Mouse (Mus musculus): ENCODE results near the gene Dbnl. TPM values are rescaled to one million over a fixed set of nuclear protein-coding genes. Genes with fewer than 3 reads are reported as not detected.

Dbnl gene
- polyA plus RNA-seq, 1 experiment from 2014 or later, result 36.6 TPM

DNA sequence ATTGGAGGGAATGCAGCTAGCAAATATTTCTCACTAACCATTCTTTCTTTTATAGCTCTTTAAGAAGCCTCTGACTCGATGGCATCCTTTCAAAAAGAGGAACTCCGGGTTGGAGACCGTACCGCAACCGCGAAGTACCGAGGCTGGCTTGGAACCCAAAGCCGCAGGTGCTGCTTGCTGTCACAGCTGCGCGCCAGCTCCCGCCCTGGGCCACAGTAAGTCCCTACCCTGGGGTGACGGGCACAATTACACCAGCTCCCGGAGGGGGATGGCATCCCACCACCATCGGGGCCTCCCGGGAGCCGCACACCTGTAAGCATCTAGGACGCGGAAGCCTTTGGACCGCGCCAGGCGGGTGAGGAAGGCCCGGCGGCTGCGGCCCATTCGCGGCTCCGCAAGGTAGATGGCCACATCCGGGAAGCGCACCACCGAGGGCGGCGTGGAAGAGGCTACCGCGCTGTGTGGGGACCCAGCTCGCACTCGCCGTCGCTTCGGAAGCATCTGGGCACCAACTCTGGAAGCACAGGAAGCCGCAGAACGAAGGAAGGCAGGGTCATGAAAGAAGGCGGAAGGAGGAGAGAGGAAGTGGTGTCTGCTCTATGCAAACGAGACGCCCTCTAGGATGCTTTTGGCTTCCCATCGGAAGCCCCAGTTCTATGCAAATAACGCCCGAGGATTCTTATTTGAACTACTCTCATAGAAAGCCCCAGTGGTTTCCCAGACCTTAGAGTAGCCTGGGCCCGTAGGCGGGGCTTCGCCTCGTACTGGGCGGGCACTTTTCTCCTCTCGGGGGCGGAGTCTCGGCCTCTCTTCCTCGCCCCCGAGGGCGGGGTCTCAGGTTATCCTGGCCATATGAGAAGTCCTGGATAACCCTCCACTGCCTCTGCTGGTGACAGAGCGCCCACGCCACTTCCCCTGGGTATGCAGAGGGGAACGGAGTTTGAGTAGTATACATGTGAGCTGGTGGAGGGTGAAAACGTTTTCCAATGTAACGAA, 49.3 kb downstream of the Dbnl start, which contains the start of gene Polm:
Polm (minus strand) TSS at position 766 of the 996 bp plus-strand sequence.
- H3K4me2 ChIP-seq (ENCODE audit: low read depth, low read length), result peak within 1 kb of the TSS; percentile 94
- peak within 1 kb of the TSS; percentile 78 for H3K9ac ChIP-seq (replicated peaks)
- DNase-seq (peak; percentile 94), ATAC-seq (peak; percentile 94)
- H3K27me3 ChIP-seq (ENCODE audit: insufficient read depth, low read length), result no peaks in the 10 kb centered on the region
- peak within 1 kb of the TSS; percentile 70 for H3K4me3 ChIP-seq (ENCODE audit: low read depth, low read length)
- peaks cover 14% of the 10 kb centered on the region; the same call in 1 of the 2 replicates for H3K4me1 ChIP-seq (ENCODE audit: insufficient read depth)
- peaks cover 6% of the 10 kb centered on the region; the same call in 1 of the 2 replicates for H3K36me3 ChIP-seq (replicated peaks; ENCODE audit: insufficient read depth, low read length)
- H3K9me3 ChIP-seq (ENCODE audit: low read length), result no peaks in the 10 kb centered on the region
- TF ChIP-seq CTCF (IDR thresholded peaks at IDR 0.05; ENCODE audit: low read depth) (peak; percentile 79), EP300 (IDR thresholded peaks at IDR 0.05; ENCODE audit: low read depth) (peak; percentile 33; the same call in 1 of the 2 replicates)
- WGBS (ENCODE audit: insufficient replicate concordance), result 2% methylated on average over 63 of the region's 63 CpGs
- peak within 1 kb of the TSS; percentile 84 for H3K27ac ChIP-seq (ENCODE audit: low read depth)

DNA sequence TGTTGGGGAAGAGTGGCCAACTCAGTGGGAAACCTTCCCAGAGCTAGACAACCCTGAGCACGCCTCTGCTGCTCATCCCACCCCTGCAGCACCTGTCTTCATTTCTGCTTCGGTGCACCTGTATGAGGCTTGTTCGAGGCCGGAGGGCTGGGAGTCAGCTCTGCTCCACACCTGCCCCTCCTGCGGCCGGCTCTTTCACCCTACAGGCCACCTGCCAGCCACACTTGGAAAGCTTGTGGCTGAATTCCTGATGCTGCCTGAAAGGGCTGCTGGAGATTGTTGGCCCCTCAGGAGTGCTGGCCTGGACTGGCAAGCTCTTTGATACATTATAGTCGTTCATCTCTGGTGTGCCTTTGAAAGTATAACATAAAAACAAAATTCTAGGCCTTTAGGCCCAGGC, 52.1 kb downstream of the Dbnl start:
- WGBS (ENCODE audit: insufficient replicate concordance), result 82% methylated on average over 7 of the region's 7 CpGs

DNA sequence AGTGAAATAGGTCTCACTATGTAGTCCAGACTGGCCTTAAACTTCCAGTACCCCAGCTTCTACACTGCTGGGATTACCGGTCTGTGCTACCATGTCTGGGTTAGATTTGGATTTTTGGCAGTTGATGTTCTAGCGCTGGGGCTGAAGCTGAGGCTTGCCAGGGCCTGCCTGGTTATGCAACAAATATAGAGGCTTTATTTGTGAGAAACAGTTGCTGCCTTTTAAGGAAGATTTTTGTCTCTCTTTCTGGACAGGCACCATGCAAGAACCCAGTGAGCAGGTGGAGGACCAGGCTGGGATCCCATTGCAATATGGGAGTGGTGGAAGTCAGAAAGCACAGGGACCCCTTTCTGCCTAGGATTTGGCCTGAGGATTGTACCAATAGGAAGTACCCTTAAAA, 53.5 kb downstream of the Dbnl start:
- Histone ChIP-seq H3K36me3 (replicated peaks; ENCODE audit: insufficient read depth, low read length) (no peaks in the 10 kb centered on the region), H3K9ac (replicated peaks) (no peak overlapping the region), H3K4me1 (ENCODE audit: insufficient read depth) (peaks cover 10% of the 10 kb centered on the region; the same call in 1 of the 2 replicates), H3K27me3 (ENCODE audit: insufficient read depth, low read length) (no peaks in the 10 kb centered on the region), H3K4me2 (ENCODE audit: low read depth, low read length) (no peak overlapping the region), H3K4me3 (ENCODE audit: low read depth, low read length) (no peak overlapping the region), H3K27ac (ENCODE audit: low read depth) (no peak overlapping the region), H3K9me3 (ENCODE audit: low read length) (no peaks in the 10 kb centered on the region)
- no peak for TF ChIP-seq EP300 (IDR thresholded peaks at IDR 0.05; ENCODE audit: low read depth)
- TF ChIP-seq CTCF (IDR thresholded peaks at IDR 0.05; ENCODE audit: low read depth), result no peak
- DNase-seq, result no peak
- ATAC-seq, result no peak
- WGBS (ENCODE audit: insufficient replicate concordance), result 92% methylated on average over 2 of the region's 2 CpGs

More for the DNA sequence above, 52.1 kb downstream of the Dbnl start:
- Histone ChIP-seq H3K9me3 (ENCODE audit: low read length) (no peaks in the 10 kb centered on the region), H3K4me1 (ENCODE audit: insufficient read depth) (peaks cover 14% of the 10 kb centered on the region; the same call in 1 of the 2 replicates), H3K27ac (ENCODE audit: low read depth) (no peak overlapping the region), H3K9ac (replicated peaks) (no peak overlapping the region), H3K27me3 (ENCODE audit: insufficient read depth, low read length) (no peaks in the 10 kb centered on the region), H3K4me3 (ENCODE audit: low read depth, low read length) (no peak overlapping the region), H3K4me2 (ENCODE audit: low read depth, low read length) (no peak overlapping the region), H3K36me3 (replicated peaks; ENCODE audit: insufficient read depth, low read length) (no peaks in the 10 kb centered on the region)
- DNase-seq (no peak), ATAC-seq (no peak)
- no peak for TF ChIP-seq CTCF (IDR thresholded peaks at IDR 0.05; ENCODE audit: low read depth)
- TF ChIP-seq EP300 (IDR thresholded peaks at IDR 0.05; ENCODE audit: low read depth), result no peak

DNA sequence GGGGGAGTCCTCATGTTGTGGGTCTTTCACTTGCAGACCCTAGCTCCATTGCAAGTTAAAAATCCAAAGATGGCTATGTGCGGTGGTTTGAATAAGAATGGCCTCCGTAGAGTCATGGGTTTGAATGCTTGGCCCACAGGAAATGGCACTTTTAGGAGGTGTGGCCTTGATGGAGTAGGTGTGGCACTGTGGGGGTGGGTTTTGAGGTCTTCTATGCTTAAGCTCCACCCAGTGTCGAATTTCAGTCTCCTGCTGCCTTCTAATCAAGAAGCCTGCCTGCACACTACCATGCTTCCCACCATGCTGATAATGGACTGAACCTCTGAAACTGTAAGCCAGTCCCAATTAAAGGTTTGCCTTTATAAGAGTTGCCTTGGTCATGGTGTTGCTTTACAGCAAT, 54.8 kb downstream of the Dbnl start:
- H3K4me3 ChIP-seq (ENCODE audit: low read depth, low read length), result no peak overlapping the region
- H3K4me2 ChIP-seq (ENCODE audit: low read depth, low read length), result no peak overlapping the region
- H3K27me3 ChIP-seq (ENCODE audit: insufficient read depth, low read length), result no peaks in the 10 kb centered on the region
- no peak for ATAC-seq
- 79% methylated on average over 3 of the region's 3 CpGs for WGBS (ENCODE audit: insufficient replicate concordance)
- H3K4me1 ChIP-seq (ENCODE audit: insufficient read depth), result peaks cover 2% of the 10 kb centered on the region; the same call in 1 of the 2 replicates
- no peak overlapping the region for H3K27ac ChIP-seq (ENCODE audit: low read depth)
- no peak overlapping the region for H3K9ac ChIP-seq (replicated peaks)
- DNase-seq, result no peak
- TF ChIP-seq CTCF (IDR thresholded peaks at IDR 0.05; ENCODE audit: low read depth), result no peak
- no peak for TF ChIP-seq EP300 (IDR thresholded peaks at IDR 0.05; ENCODE audit: low read depth)
- H3K36me3 ChIP-seq (replicated peaks; ENCODE audit: insufficient read depth, low read length), result no peaks in the 10 kb centered on the region
- H3K9me3 ChIP-seq (ENCODE audit: low read length), result no peaks in the 10 kb centered on the region

DNA sequence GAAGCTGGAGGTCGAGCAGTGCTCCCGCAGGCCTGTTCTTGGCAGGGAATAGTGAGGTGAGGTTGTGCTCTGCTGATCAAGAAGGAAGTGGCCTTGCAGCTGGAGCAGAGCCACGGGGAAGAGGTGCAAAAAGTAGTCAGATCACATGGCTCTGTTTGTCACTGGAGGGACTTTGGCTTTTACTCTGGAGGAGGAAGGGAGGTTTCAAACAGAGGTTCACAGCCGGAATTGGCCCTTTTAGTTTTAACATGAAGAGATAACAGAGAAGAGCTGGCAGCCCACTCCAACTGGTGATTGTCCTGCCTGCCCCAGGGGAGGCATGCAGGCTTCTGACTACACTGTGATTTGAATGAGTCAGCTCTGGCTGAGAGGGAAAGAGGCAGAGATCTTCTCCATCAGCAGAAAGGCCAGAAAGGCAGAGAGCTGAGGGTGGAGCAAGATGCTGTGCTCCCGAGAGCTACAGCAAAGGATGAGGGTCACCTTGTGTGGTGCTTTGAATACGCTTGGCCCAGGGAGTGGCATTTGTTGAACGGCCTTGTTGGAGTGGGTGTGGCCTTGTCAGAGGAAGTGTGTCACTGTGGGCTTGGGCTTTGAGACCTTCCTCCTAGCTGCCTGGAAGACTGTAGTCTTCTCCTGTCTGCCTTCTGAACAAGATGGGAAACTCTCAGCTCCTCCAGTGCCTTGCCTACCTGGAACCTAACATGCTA, 58.5 kb downstream of the Dbnl start:
- Histone ChIP-seq H3K4me3 (ENCODE audit: low read depth, low read length) (no peak overlapping the region), H3K27ac (ENCODE audit: low read depth) (0 out of 2 replicates have a peak overlapping the region, but pooled peaks have one; percentile 11), H3K27me3 (ENCODE audit: insufficient read depth, low read length) (no peaks in the 10 kb centered on the region), H3K9me3 (ENCODE audit: low read length) (no peaks in the 10 kb centered on the region), H3K4me2 (ENCODE audit: low read depth, low read length) (no peak overlapping the region), H3K4me1 (ENCODE audit: insufficient read depth) (no peaks in the 10 kb centered on the region; the same call in 1 of the 2 replicates), H3K36me3 (replicated peaks; ENCODE audit: insufficient read depth, low read length) (no peaks in the 10 kb centered on the region), H3K9ac (replicated peaks) (no peak overlapping the region)
- DNase-seq (no peak), ATAC-seq (no peak)
- TF ChIP-seq CTCF (IDR thresholded peaks at IDR 0.05; ENCODE audit: low read depth) (no peak), EP300 (IDR thresholded peaks at IDR 0.05; ENCODE audit: low read depth) (no peak)
- 46% methylated on average over 7 of the region's 7 CpGs for WGBS (ENCODE audit: insufficient replicate concordance)

DNA sequence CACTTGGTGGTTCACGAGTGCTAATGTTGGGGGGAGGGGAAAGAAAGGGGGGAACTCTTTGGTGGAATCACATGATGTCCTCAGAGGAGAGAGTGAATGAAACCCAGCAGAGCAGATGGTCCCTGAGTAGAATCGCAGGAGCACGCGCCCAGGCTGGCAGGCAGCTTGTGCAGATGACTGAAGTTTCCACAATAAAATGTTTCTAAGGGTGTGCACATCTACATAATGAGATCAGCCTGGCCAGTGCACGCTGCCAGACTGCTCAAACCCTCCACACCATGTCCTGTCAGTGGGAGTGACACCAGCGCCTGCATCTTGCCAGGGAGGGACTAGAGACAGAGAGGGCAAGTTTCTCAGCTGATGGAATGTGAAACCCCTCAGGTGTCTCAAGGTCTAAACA, 60.5 kb downstream of the Dbnl start:
- WGBS (ENCODE audit: insufficient replicate concordance), result 70% methylated on average over 6 of the region's 6 CpGs
- TF ChIP-seq EP300 (IDR thresholded peaks at IDR 0.05; ENCODE audit: low read depth), result no peak
- TF ChIP-seq CTCF (IDR thresholded peaks at IDR 0.05; ENCODE audit: low read depth), result no peak
- Histone ChIP-seq H3K9ac (replicated peaks) (no peak overlapping the region), H3K9me3 (ENCODE audit: low read length) (no peaks in the 10 kb centered on the region), H3K4me1 (ENCODE audit: insufficient read depth) (no peaks in the 10 kb centered on the region; the same call in 1 of the 2 replicates), H3K36me3 (replicated peaks; ENCODE audit: insufficient read depth, low read length) (no peaks in the 10 kb centered on the region), H3K4me3 (ENCODE audit: low read depth, low read length) (no peak overlapping the region), H3K27me3 (ENCODE audit: insufficient read depth, low read length) (no peaks in the 10 kb centered on the region), H3K4me2 (ENCODE audit: low read depth, low read length) (no peak overlapping the region), H3K27ac (ENCODE audit: low read depth) (no peak overlapping the region)
- ATAC-seq (no peak), DNase-seq (no peak)

All from liver, postnatal 0 days (tissue).